Mouse (Mus musculus) embryonic facial prominence, embryonic 15.5 days (tissue): ENCODE measurements around the gene Ncf1. TPM values are rescaled to one million over a fixed set of nuclear protein-coding genes. Genes with fewer than 3 reads are reported as not detected.

Experiments
- ATAC-seq: fragments of 200-750 bp; cut with Nextera tagmentation; 2 replicates; pipeline ENCODE4 v1.8.0; 2017; ENCODE audit warnings: low read depth, moderate TSS enrichment; ENCODE audit not compliant: insufficient number of reproducible peaks, low FRiP score, low TSS enrichment
- H3K27ac ChIP-seq: fragments of 300-500 bp; sonication (generic); replicated peaks from 2 replicates; pipeline ENCODE4 v1.5.1; 2015; ENCODE audit warnings: mild to moderate bottlenecking, inconsistent platforms
- H3K27me3 ChIP-seq: fragments of 300-500 bp; sonication (generic); 2 replicates; pipeline ENCODE4 v1.6.1; 2015; ENCODE audit warnings: inconsistent platforms
- H3K36me3 ChIP-seq: fragments of 300-500 bp; sonication (generic); 2 replicates; pipeline ENCODE4 v1.6.1; 2015; ENCODE audit warnings: mild to moderate bottlenecking, inconsistent platforms
- H3K4me1 ChIP-seq: fragments of 300-500 bp; sonication (generic); 2 replicates; pipeline ENCODE4 v1.6.1; 2015; ENCODE audit warnings: inconsistent platforms
- H3K4me2 ChIP-seq: fragments of 300-500 bp; sonication (generic); replicated peaks from 2 replicates; pipeline ENCODE4 v1.6.1; 2015; ENCODE audit warnings: mild to moderate bottlenecking, inconsistent platforms
- H3K4me3 ChIP-seq: fragments of 300-500 bp; sonication (generic); replicated peaks from 2 replicates; pipeline ENCODE4 v1.5.1; 2015; ENCODE audit warnings: mild to moderate bottlenecking, inconsistent platforms
- H3K9ac ChIP-seq: fragments of 300-500 bp; sonication (generic); 2 replicates; pipeline ENCODE4 v1.6.1; 2015; ENCODE audit warnings: inconsistent platforms
- H3K9me3 ChIP-seq: fragments of 300-500 bp; sonication (generic); replicated peaks from 2 replicates; pipeline ENCODE4 v1.6.1; 2016; ENCODE audit warnings: inconsistent platforms
- WGBS: fragments of 180-500 bp; shearing (Covaris S2); methylation state at CpG from one replicate; pipeline ENCODE4 v1.1.7; 2015; 5-methylcytosine and 5-hydroxymethylcytosine counted together
- polyA plus RNA-seq: library from polyadenylated mRNA; unstranded; fragments of >200 nt; fragmentation: Nextera tagmentation; extraction: Ambion mirVana; gene quantifications from 2 replicates; pipeline ENCODE4 v1.2.1, GENCODE M21; 2015

Ncf1 gene
- polyA plus RNA-seq: 10.2 and 10.3 TPM in 2 replicates

DNA sequence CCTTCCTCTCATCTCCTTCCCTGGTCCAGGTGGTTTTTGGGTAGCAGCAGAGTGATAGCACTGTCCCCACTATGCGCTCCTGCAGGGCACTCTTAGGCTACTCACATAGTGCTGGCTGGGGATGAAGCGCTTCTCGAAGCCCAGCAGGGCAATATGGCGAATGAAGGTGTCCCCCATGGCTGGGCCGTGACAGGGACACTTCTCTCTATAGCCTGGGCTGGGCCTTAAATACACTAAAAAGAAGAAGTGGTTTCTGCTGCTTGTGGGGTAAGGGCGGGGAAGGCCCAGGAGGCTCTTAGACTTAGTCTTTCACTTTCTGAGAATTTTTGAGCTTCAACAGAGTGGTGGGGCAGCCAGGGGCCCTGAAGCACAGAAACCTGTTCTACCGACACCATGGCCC lies at the start of gene Ncf1:
Ncf1 (minus strand) TSS at position 235 of the 400 bp plus-strand sequence.
- Histone ChIP-seq H3K27ac (peak within 1 kb of the TSS; percentile 63), H3K4me2 (no peak within 1 kb of the TSS), H3K4me1 (peaks cover 46% of the 10 kb centered on the region), H3K27me3 (no peaks in the 10 kb centered on the region), H3K9me3 (no peaks in the 10 kb centered on the region), H3K4me3 (no peak within 1 kb of the TSS), H3K36me3 (no peaks in the 10 kb centered on the region), H3K9ac (no peak within 1 kb of the TSS)
- ATAC-seq: no peak
- WGBS: 71% methylated on average over 7 of the region's 7 CpGs

- no peak overlapping the region for H3K27ac ChIP-seq
- 85% methylated on average over 4 of the region's 4 CpGs for WGBS
- H3K9ac ChIP-seq: no peak overlapping the region
- no peak overlapping the region for H3K4me3 ChIP-seq
- H3K4me1 ChIP-seq: no peaks in the 10 kb centered on the region
- no peak overlapping the region for H3K4me2 ChIP-seq
- peaks cover 90% of the 10 kb centered on the region for H3K36me3 ChIP-seq
- H3K9me3 ChIP-seq: no peaks in the 10 kb centered on the region
- H3K27me3 ChIP-seq: no peaks in the 10 kb centered on the region
- no peak for ATAC-seq
These were observed 47.7 kb upstream of the Ncf1 start for GRCm38 (mm10) chr5:134277109-134277508.

DNA sequence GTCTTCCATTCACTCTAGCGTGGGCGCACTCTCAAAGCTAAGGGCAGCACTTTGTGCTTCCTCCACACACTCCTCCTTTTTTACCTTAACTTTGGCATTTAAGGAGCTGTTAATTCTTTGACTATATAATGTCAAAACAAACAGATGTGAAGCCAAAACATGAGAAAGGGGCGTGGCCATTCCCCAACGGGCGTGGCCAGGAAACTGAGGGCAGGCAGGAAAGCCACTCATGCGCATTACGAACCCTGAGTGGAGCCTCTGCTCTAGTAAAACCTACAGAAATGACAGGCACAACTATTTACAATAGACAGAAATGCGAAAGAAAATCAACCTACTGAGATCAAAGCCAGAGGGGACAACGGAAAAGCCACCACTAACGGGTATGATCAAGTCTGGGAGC lies 46.1 kb upstream of the Ncf1 start:
- no peak overlapping the region for H3K27ac ChIP-seq
- H3K4me2 ChIP-seq: no peak overlapping the region
- peaks cover 95% of the 10 kb centered on the region for H3K36me3 ChIP-seq
- no peaks in the 10 kb centered on the region for H3K4me1 ChIP-seq
- H3K4me3 ChIP-seq: no peak overlapping the region
- no peaks in the 10 kb centered on the region for H3K9me3 ChIP-seq
- H3K9ac ChIP-seq: no peak overlapping the region
- 82% methylated on average over 10 of the region's 10 CpGs for WGBS
- ATAC-seq: no peak
- no peaks in the 10 kb centered on the region for H3K27me3 ChIP-seq

GRCm38 (mm10) chr5:134275021-134275420 lies 45.6 kb upstream of the Ncf1 start:
- 74% methylated on average over 11 of the region's 11 CpGs for WGBS
- Histone ChIP-seq H3K36me3 (peaks cover 95% of the 10 kb centered on the region), H3K9me3 (no peaks in the 10 kb centered on the region), H3K4me3 (no peak overlapping the region), H3K4me2 (no peak overlapping the region), H3K27me3 (no peaks in the 10 kb centered on the region), H3K27ac (no peak overlapping the region), H3K4me1 (0 out of 2 replicates have a peak, but pooled peaks cover 5% of the 10 kb centered on the region), H3K9ac (no peak overlapping the region)
- no peak for ATAC-seq

DNA sequence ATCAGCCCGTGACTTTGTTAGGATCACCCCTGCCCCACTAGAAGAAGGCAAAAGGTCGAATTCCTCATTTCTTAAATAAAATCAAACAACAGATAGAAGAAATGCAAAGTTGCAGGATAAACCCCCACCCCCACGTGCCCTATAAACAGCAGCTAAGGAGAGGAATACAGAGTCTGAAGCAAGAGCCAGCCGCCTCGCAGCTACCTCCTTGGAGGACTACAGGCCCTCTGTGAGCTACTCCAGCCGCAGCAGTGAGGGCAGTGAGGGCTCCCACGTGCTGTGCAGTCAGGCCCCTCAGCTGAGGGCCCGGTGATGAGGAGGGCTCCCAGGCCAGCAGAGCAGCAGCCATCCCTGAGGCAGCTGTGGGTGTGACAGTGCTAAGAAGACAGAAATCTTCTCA lies 44.3 kb upstream of the Ncf1 start:
- no peak overlapping the region for H3K9ac ChIP-seq
- no peaks in the 10 kb centered on the region for H3K9me3 ChIP-seq
- no peak overlapping the region for H3K27ac ChIP-seq
- WGBS: 79% methylated on average over 8 of the region's 8 CpGs
- no peak overlapping the region for H3K4me2 ChIP-seq
- H3K4me3 ChIP-seq: no peak overlapping the region
- H3K27me3 ChIP-seq: no peaks in the 10 kb centered on the region
- H3K36me3 ChIP-seq: peaks cover 95% of the 10 kb centered on the region
- 0 out of 2 replicates have a peak, but pooled peaks cover 8% of the 10 kb centered on the region for H3K4me1 ChIP-seq
- ATAC-seq: no peak

DNA sequence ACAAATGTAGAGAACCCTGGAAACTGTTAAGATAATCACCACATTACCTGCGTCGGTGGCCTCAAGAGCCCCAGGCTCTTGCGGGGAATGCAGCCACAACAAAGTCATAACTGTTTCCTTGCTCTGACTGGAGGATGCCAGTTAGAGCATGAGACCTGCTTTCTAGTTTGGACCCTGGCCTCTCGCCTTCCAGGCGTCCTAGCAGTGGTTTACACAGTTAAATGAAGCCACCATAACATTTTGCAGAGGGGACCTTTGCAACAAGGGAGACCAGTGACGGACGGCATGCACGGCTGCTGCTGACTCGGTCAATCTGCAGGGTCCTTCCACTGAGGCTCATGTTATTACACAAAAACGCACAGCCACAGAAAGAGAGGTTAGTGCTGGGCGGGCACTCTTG lies 43.3 kb upstream of the Ncf1 start:
- H3K36me3 ChIP-seq: peaks cover 94% of the 10 kb centered on the region
- no peaks in the 10 kb centered on the region for H3K27me3 ChIP-seq
- H3K27ac ChIP-seq: no peak overlapping the region
- no peak for ATAC-seq
- no peak overlapping the region for H3K4me2 ChIP-seq
- H3K9ac ChIP-seq: no peak overlapping the region
- no peaks in the 10 kb centered on the region for H3K9me3 ChIP-seq
- H3K4me3 ChIP-seq: no peak overlapping the region
- H3K4me1 ChIP-seq: 0 out of 2 replicates have a peak, but pooled peaks cover 8% of the 10 kb centered on the region
- 59% methylated on average over 11 of the region's 11 CpGs for WGBS

GRCm38 (mm10) chr5:134271421-134271820 lies 42.0 kb upstream of the Ncf1 start:
- Histone ChIP-seq H3K27me3 (no peaks in the 10 kb centered on the region), H3K36me3 (peaks cover 93% of the 10 kb centered on the region), H3K9ac (no peak overlapping the region), H3K9me3 (no peaks in the 10 kb centered on the region), H3K4me2 (no peak overlapping the region), H3K27ac (no peak overlapping the region), H3K4me3 (no peak overlapping the region), H3K4me1 (0 out of 2 replicates have a peak, but pooled peaks cover 8% of the 10 kb centered on the region)
- ATAC-seq: no peak
- WGBS: 88% methylated on average over 11 of the region's 11 CpGs

- peaks cover 94% of the 10 kb centered on the region for H3K36me3 ChIP-seq
- H3K4me2 ChIP-seq: no peak overlapping the region
- no peak overlapping the region for H3K4me3 ChIP-seq
- H3K9me3 ChIP-seq: no peaks in the 10 kb centered on the region
- H3K4me1 ChIP-seq: 0 out of 2 replicates have a peak, but pooled peaks cover 8% of the 10 kb centered on the region
- peak overlapping the region; percentile 60; the same call in 1 of the 2 replicates for H3K27ac ChIP-seq
- 75% methylated on average over 4 of the region's 4 CpGs for WGBS
- H3K27me3 ChIP-seq: no peaks in the 10 kb centered on the region
- no peak overlapping the region for H3K9ac ChIP-seq
- no peak for ATAC-seq
These were observed 41.1 kb upstream of the Ncf1 start for GRCm38 (mm10) chr5:134270566-134270965.

DNA sequence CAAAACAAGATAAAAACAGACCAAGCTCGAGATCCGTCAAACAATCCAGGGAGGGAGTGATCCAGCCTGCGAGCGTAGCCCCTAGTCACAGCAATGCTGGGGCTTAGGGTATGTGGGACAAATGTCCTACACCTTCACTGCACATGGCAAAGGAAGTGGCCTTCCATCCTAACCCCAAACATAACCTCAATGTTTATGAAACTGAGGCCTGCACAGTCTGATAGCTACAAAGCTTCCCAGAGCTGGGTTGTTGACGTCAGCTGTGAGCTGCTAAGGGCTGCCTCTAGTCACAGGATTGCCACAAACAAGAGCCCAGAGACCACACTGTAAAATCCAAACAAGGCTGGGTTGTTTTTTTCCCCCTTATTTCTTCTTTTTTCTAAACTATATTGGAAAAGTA lies 40.3 kb upstream of the Ncf1 start:
- ATAC-seq: no peak

DNA sequence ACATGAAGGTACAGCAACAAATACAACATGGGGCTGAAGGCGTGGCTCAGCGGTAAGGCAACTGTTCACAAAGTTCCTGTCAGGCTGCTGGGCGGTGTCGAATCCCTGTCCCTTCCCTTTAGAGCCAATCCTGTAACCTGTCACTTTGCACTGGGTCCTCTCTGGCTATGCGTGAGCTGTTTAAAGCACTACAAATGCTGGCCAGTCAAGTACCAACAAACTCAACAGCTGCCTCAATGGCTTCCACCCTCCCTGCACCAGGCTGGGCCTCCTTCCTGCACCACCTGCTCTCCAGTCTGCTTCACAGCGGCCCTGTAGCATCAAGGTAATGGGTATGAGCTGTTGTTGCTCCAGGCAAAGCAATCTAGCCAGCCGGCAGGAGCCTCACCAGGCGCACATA lies 39.3 kb upstream of the Ncf1 start:
- Histone ChIP-seq H3K4me2 (no peak overlapping the region), H3K27me3 (no peaks in the 10 kb centered on the region), H3K36me3 (peaks cover 94% of the 10 kb centered on the region), H3K9me3 (no peaks in the 10 kb centered on the region), H3K9ac (no peak overlapping the region), H3K4me3 (no peak overlapping the region), H3K27ac (no peak overlapping the region), H3K4me1 (0 out of 2 replicates have a peak, but pooled peaks cover 8% of the 10 kb centered on the region)
- ATAC-seq: no peak
- WGBS: 87% methylated on average over 8 of the region's 8 CpGs

More for the DNA sequence above, 40.3 kb upstream of the Ncf1 start:
- 0 out of 2 replicates have a peak, but pooled peaks cover 8% of the 10 kb centered on the region for H3K4me1 ChIP-seq
- no peak overlapping the region for H3K4me2 ChIP-seq
- no peak overlapping the region for H3K4me3 ChIP-seq
- no peak overlapping the region; the same call in 1 of the 2 replicates for H3K27ac ChIP-seq
- H3K9ac ChIP-seq: no peak overlapping the region
- 80% methylated on average over 5 of the region's 5 CpGs for WGBS
- H3K36me3 ChIP-seq: peaks cover 92% of the 10 kb centered on the region
- no peaks in the 10 kb centered on the region for H3K9me3 ChIP-seq
- H3K27me3 ChIP-seq: no peaks in the 10 kb centered on the region

- H3K27me3 ChIP-seq: no peaks in the 10 kb centered on the region
- H3K4me1 ChIP-seq: 0 out of 2 replicates have a peak, but pooled peaks cover 8% of the 10 kb centered on the region
- H3K4me3 ChIP-seq: no peak overlapping the region
- H3K36me3 ChIP-seq: peaks cover 94% of the 10 kb centered on the region
- WGBS: 81% methylated on average over 18 of the region's 18 CpGs
- no peak for ATAC-seq
- H3K9me3 ChIP-seq: no peaks in the 10 kb centered on the region
- H3K27ac ChIP-seq: no peak overlapping the region
- H3K9ac ChIP-seq: no peak overlapping the region
- no peak overlapping the region for H3K4me2 ChIP-seq
These were observed 37.0 kb upstream of the Ncf1 start for GRCm38 (mm10) chr5:134266404-134266803.

DNA sequence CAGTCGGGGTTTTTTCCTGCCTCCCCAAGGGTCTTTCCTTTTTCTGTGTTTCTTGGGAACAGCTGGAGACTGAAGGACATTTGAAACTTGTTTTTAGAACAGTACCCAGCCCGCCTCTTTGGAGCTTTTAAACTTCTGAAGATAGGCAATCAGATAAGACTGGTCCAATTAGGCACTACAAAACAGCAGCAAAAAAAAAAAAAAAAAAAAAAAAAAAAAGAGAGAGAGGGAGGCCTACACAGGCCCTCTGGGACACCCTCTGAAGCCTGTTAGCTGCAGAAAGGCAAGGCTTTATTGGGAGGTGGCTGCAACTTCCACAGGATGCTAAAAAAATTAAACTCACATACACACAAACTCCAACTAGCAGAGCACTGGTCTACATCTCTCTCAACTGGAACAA lies 36.5 kb upstream of the Ncf1 start:
- ATAC-seq: no peak
- Histone ChIP-seq H3K9ac (no peak overlapping the region), H3K4me2 (no peak overlapping the region), H3K36me3 (peaks cover 94% of the 10 kb centered on the region), H3K4me3 (no peak overlapping the region), H3K9me3 (no peaks in the 10 kb centered on the region), H3K4me1 (0 out of 2 replicates have a peak, but pooled peaks cover 8% of the 10 kb centered on the region), H3K27me3 (no peaks in the 10 kb centered on the region), H3K27ac (no peak overlapping the region)
- 56% methylated on average over 2 of the region's 2 CpGs for WGBS
